Mouse (Mus musculus) cerebellum, adult 8-10 months (tissue): ENCODE data around the gene Pkp3.

ENCODE experiments used
- DNase-seq: peaks from one replicate; pipeline ENCODE4 v3.0.0; 2022

The Pkp3 gene

DNA sequence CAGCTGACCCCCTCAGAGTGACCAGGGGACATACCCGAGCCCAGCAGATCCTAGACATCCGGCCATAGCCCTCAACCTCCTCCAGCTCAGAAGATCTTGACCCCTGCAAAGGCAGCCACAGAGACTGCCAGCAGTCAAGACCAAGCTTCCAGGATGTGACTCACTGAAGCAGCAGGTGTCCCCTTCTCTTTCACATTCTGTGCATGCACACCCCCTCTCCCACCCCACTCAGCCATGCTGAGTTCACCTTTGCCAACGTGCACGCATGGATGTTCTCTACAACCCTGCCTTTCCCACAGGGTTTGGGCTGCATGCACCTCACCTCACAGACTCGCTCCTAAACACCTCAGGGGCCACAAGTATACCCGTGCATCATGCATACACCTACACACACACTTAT is 18.0 kb downstream of the Pkp3 start:
- DNase-seq, result no peak

DNA sequence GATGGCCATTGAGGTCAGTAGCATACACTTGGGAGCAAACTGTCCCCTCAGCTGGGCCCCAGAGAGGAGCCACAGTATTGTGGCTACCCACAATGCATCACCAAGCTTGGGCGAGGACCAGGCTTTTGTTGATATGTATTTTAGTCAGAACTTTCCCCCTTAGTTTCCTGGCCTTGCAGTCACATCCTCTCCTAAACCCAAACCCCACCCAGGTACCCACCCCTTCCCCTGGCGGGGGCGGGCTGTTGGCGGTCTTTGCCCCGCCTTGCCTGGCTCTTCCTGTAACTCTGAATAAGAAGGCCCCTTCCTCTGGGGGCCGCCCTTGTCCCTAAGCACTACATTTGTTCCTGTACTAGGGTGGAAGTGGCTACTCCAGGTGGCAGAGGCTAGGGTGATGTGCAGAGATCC is 18.6 kb downstream of the Pkp3 start:
- no peak for DNase-seq

DNA sequence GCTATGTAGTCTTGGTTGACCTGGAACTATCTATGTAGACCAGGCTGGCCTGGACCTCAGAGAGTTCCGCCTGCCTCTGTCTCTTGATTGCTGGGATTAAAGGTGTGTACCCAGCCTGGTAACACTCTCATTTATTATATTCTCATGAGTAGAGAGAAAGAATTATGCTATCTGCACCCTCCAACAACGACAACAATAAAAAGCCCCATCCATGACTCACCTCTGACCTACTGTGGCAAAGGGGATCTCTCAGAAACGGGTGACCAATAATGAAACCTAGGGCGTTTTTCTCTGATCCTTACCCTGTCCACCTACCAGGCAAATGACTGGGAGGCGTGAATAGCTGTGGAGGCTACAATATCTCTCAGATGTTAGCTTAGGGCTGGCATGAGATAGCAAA is 19.2 kb downstream of the Pkp3 start:
- DNase-seq, result no peak

DNA sequence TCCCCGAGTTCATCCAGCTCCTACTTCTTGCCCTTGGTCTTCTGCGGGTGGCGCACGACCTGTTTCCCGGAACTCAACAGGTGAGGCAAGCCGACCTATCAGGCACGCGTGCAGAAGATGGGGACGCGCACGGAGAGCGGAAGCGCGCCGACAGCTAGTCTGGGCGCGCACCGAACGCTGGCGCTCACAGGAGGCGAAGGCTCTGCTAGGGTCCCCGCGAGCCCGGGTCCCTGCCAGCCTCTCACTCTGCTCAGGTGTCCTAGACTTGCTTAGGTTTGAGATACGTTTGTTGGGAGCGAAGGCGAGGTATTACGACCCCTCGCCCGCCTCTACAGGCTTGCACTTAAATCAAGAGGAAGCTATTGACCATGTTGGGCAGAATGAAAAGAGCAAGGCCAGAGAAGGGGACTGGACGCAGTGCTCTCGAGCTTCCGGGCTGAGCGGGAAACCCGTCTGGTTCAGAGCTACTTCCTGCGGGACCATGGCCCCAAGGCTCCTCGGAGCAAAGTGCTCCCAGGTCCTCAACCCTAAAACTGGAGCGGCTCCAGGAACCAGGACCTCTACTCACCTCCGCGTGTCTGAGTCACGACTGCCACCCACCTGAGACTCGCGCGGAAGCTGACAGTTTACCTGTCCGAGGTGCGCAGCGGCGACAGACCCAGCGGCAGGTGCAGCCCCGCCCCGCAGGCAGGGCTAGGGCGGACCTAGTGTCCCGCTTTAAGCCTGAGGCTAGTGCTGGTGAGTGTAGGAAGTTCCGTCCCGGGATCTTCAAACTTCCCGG is 22.1 kb downstream of the Pkp3 start, which contains the start of gene Sigirr:
Gene Sigirr (minus strand): TSS at position 662 of the 781 bp plus-strand sequence.
- DNase-seq, result no peak

DNA sequence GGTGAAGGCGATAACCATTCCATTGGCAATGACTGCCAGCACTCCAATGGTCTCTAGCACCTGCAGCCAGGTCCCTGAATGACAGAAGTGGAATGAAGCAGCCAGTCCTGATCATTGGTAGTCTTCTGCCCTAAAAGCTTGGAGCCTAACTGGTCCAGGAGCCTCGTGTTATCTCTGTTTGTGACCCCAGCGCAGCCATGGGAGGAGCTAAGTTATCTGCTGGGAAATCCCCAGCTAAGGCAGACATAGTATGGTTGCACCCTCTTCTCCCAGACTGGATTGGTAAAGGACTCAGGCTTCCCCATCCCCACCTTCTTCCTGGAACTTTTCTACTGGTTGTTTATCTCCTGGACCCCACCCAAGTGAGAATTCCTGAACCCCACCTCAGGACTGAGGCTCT is 25.1 kb downstream of the Pkp3 start:
- DNase-seq, result no peak

DNA sequence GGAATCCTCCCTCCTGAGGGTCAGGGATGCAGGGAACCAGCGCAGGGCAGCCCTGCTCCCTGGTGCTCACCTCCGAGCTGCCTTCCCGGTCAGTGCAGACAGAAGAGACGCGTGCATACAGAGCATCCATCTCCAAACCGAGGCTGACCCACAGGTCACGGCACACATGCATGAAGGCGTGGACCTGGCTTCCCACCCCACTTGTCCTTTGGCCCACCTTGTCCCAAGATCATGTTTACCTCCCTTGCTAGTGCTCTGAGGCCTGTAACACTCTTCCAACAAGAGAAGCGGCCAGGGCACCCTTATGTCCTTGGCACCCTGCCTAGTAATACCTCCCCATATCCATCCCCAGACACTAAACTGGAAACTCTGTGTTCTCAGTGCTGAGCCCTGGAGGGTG is 37.9 kb downstream of the Pkp3 start:
- no peak for DNase-seq

DNA sequence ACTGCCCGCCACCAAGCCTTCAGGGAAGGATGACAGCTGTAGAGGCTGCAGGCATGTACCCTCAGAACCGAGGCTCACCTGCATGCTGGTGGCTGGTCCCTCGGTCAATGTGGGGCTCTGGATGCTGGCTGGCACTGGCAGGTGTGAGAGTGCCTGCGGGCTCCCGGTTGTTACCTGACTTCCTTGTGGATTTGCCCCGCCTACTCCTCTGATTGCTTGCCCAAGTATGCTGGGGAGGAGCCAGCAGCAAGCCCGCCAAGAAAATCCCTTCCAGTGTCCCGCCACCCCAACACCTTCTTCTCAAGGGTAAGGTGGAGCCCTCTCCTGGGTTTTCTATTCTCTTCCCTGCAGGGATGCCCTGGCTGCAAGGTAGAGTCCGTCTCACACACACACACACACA is 39.6 kb downstream of the Pkp3 start, which contains the start of gene Ano9:
Gene Ano9 (minus strand): TSS at position 171 of the 400 bp plus-strand sequence.
- no peak for DNase-seq

DNA sequence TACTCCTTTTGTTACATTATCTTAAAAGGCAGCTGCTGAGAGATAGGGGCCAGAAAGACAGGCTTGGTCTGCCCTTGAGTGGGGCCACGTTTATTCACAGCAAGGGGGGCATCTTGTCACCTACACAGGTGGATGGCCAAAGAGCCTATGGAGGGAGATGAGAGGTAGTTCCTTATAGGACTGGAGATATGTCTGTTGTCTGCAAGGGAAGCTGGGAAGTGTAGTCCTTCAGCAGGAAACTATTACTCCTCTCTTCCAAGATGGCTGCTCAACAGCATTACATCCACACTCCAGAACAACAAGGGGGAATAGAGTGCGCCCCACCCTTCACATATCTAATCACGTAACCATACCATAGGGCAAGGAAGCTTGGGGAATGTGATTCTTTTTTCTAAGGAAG is 41.5 kb downstream of the Pkp3 start:
- no peak for DNase-seq

DNA sequence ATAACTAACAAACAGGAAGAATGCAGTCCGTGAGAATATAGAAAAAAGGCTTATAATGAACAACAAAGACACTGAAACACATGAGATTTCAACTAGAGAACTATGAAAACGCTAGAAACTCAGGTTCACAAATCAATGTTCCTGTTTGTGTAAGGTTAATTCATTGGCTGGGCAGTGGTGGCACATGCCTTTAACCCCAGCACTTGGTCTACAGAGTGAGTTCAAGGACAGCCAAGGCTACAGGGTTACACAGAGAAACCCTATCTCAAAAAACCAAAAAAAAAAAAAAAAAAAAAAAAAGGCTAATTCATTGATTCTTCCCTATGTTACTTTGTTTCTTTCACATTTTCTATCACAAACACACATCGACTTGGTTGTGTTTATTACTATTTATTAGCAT is 42.6 kb downstream of the Pkp3 start:
- DNase-seq, result no peak

DNA sequence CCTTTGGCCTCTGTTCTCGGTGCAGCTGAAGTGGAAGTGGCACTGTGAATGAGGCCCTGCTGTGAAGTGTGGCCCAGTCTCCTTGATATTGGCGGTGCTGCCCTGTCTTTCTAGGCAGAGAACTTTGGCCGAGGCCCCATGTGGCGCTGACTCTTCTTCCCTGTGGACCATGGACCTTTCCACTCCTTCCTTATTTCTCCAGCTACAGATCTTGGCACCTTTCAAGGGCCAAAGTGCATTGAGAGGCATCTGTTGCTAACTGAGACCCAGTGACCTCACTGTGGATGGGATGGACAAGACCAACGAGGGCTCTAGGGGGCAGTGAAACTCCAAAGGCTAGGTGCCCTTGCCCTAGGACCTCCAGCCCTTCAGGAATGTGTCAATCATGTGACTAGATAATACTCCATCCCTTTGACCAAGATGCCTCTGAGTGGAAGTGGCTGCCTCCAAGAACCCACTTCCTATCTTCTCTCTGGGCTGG is 43.1 kb downstream of the Pkp3 start:
- no peak for DNase-seq

DNA sequence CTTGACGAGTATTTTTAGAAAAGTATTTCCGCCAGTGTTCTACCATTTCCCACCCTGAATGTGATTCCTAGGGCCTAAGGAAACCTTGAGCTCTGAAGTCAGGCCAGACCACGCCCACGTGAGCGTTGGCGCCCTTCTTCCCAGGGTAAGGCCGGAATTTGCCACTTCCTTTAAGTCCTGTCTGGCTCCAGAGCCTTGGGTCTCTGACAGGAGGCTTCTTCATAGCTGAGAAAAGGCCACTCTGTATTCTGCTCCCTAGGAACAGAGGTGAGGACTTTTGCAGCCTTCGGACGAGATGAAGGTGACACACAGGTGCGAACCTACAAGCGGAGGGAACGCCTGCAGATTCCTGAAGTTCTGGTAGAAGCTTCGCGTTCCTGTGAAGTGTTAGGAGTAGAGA is 44.2 kb downstream of the Pkp3 start, which contains the start of gene Ptdss2:
Gene Ptdss2 (plus strand): TSS at position 138 of the 400 bp plus-strand sequence.
- no peak for DNase-seq

DNA sequence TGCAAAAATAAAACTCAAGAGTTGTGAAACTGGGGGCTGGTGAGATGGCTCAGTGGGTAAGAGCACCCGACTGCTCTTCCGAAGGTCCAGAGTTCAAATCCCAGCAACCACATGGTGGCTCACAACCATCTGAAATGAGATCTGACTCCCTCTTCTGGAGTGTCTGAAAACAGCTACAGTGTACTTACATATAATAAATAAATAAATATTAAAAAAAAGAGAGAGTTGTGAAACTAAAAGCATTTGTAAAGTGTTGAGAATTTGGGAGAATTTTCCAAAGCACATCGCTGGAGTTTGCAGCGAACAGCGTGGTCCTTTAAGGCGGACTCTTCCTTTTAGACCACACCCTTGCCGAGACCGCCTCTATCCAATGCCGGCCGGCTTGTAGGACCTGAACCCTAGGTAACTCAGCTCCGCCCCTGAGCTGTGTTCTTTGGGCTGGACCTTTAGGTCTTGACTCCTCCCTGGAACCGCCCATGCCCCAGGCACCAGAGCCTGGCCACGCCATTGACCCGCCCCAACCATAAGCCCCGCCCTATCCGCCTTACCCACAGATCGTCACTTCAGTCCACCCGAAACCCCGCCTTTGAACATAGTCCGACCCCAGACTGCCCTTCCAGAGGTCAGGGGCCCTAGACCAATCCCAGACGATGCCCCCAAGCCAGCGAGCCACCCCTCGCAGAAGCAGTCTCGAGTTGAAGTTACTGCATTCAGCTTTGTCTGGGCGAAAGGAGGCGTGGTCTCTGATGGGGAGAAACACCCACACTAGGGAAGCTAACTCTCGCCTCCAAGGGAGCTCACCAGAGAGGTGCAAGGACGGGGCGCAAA is 44.9 kb downstream of the Pkp3 start:
- peak; percentile 91 for DNase-seq

DNA sequence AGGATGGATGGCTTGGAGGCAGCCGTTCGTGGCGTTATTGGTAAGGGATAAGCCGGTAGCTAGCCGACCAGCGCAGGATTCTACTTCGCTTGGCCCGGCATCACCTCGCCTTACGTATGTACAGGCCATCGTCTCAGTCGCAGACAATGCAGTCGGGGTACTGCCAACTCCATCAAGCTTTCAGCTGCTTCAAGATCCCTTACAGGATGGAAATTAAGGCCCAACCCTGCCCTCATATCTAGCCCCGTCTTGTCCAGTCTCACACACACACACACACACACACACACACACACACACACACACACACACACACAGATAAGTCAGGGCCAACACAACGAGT is 45.5 kb downstream of the Pkp3 start:
- no peak for DNase-seq

DNA sequence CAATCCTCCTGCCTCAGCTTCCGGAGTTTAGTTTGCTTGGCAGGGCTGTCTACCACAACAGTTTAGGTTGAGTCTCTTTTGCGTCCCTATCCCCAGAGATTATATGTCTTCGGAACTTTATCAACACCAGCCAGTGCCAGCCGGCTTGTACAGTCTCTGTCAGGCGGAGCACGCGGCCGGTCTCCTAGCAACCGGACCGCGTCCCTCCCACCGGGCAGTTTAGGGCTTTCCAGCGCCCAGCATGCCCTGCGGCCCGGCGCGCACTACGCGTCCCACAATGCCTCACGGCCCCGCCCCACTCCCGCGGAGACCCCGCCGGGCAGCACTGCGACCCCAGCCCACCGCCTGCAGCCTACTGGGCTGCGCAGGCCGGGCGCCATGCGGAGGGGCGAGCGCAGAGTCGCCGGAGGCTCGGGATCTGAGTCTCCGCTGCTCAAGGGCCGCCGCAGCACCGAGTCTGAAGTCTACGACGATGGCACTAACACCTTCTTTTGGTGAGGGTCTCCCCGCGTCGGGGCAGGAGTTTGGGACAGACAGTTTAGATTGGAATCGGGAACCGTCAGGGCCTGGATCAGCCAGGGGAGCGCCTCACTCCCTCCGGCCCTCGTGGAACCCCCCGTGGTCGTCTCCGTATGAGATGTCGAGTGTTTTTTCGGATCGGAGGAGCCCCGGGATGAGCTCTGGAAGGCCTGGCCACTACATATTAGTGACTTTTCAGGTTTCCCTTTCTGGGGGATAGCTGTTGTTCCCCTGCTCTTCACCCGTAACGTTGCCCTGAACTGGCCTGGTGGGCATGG is 53.2 kb downstream of the Pkp3 start:
- peak; percentile 84 for DNase-seq

DNA sequence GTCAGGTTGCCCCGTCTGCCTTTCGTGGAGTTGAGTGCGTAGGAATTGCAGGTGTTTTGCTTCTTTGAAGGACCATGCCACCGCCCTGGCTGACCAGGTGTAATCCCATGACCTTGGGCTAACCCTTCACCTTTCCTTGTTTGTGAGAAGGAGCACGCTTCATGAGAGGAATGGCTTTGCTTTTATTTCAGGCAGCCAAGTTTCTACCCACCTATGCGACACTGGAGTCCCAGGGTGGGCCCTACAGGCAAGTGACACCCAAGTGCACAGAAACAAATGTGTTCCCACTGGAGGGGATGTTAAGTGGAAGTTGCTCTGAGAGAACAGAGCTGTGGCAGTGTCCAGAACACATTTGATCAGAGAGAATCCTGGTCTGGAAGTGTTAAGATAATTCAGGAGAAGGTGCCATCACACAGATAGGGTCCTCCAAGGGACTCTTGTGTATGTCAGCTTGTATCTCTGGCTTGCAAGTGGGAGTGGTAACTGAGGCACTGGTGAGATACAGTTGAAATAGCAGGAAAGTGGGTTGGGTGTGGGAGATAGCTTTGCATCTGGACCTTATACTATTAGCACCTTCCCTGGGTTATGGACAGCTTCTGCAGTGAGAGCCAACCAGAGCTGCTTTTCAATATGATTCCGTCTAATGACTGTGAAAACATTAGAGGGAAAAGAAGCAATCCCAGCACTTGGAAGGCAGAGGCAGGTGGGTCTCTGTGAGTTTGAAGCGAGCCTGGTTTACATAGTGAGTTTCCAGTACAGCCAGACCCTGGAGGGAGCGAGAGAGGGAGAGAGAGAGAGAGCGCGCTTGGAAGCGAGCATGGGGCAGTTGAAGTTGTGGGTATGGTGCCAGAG is 54.1 kb downstream of the Pkp3 start:
- DNase-seq, result no peak
